Mouse (Mus musculus) spleen, adult 2 months (tissue): ENCODE data around the gene Ces2a. TPM values are rescaled to one million over a fixed set of nuclear protein-coding genes. Genes with fewer than 3 reads are reported as not detected.

Experiments used
- DNase-seq, 2 experiments: peaks; one replicate each; pipeline versions ENCODE4 v3.0.0 to v3.0.0-alpha.2; 2012 to 2021; ENCODE audit warnings: low spot score in 2 of 2, low read depth in 1 of 2
- H3K27ac ChIP-seq: fragments of 200-500 bp; 2 replicates; pipeline ENCODE4 v1.5.1; 2012; ENCODE audit warnings: low read length, inconsistent platforms; ENCODE audit not compliant: insufficient read depth
- H3K27me3 ChIP-seq: fragments of 200-500 bp; 2 replicates; pipeline ENCODE4 v1.6.1; 2012; ENCODE audit warnings: mild to moderate bottlenecking, moderate library complexity, low read length, inconsistent platforms; ENCODE audit not compliant: control insufficient read depth, insufficient read depth
- H3K36me3 ChIP-seq: fragments of 200-500 bp; 2 replicates; pipeline ENCODE4 v1.6.1; 2012; ENCODE audit warnings: mild to moderate bottlenecking, low read length, inconsistent platforms; ENCODE audit not compliant: control insufficient read depth, insufficient read depth
- H3K4me1 ChIP-seq: fragments of 200-500 bp; 2 replicates; pipeline ENCODE4 v1.6.1; 2011; ENCODE audit warnings: inconsistent platforms; ENCODE audit not compliant: control insufficient read depth, insufficient read depth, insufficient read length
- H3K4me3 ChIP-seq: fragments of 200-500 bp; 2 replicates; pipeline ENCODE4 v1.5.1; 2011; ENCODE audit warnings: mild to moderate bottlenecking, inconsistent platforms; ENCODE audit not compliant: insufficient read depth, insufficient read length; ENCODE audit errors: extremely low read depth
- CTCF ChIP-seq: fragments of 200-500 bp; IDR thresholded peaks from 2 replicates; pipeline ENCODE4 v1.5.1; 2011; ENCODE audit warnings: mild to moderate bottlenecking, inconsistent platforms; ENCODE audit not compliant: insufficient read depth, insufficient read length, insufficient replicate concordance; ENCODE audit errors: extremely low read depth
- POLR2A ChIP-seq: fragments of 200-500 bp; IDR thresholded peaks from 2 replicates; pipeline ENCODE4 v1.6.1; 2011; ENCODE audit warnings: low read depth, low read length, inconsistent platforms
- WGBS: fragments of 180-500 bp; shearing (Covaris S2); methylation state at CpG from one replicate; pipeline ENCODE4 v1.1.7; 2018; 5-methylcytosine and 5-hydroxymethylcytosine counted together
- polyA plus RNA-seq: library from polyadenylated mRNA; depleted of rRNA; stranded (reverse); fragments of >200 nt; gene quantifications from 2 replicates; pipeline ENCODE4 v1.2.3, GENCODE M21; 2012; rRNA removed

The Ces2a gene
- polyA plus RNA-seq, 1 experiment = not detected

DNA sequence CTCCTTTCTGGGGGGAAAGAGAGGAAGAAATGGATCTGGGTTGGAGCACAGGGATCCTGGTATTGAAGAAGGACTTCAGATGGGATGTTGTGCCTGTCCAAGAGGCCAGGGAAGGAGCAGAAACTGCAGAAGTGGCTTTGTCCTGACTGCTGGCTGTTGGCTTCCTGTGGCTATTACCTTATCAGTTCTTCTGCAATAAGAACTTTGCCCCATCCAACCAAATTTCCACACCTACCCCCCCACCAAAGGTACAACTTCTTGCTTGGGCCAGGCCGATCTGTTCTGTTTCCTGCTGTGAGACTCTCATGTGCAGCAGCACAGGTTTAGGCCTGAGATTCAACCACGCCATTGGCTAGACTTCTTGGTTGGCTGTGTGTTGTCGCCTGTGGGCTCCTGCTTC is 36.6 kb downstream of the Ces2a start:
- H3K27me3 ChIP-seq = no peaks in the 10 kb centered on the region
- H3K27ac ChIP-seq = no peak overlapping the region
- no peaks in the 10 kb centered on the region for H3K36me3 ChIP-seq
- no peak overlapping the region for H3K4me3 ChIP-seq
- 89% methylated on average over 3 of the region's 3 CpGs for WGBS
- H3K4me1 ChIP-seq = no peaks in the 10 kb centered on the region
- no peak for DNase-seq
- TF ChIP-seq POLR2A (no peak), CTCF (no peak)

DNA sequence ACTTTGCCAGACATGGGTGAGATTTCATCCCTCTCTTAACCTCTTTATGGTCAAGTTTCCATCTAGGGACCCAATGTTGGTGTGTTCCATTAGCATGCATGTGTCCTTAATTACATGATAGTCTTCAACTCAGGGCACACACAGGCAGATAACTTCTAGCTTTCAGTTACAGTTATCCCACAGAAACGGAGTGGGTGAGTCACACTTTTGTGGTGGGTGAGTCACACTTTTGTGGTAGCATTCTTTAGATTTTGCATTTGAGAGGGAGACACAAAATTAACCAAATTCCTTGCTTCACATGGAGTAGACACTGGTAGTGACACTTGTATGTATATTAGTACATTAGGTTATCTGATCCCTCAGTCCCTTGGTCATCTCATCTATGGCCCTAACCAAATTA is 53.2 kb downstream of the Ces2a start:
- no peaks in the 10 kb centered on the region for H3K27me3 ChIP-seq
- 24% methylated on average over 1 of the region's 1 CpGs for WGBS

DNA sequence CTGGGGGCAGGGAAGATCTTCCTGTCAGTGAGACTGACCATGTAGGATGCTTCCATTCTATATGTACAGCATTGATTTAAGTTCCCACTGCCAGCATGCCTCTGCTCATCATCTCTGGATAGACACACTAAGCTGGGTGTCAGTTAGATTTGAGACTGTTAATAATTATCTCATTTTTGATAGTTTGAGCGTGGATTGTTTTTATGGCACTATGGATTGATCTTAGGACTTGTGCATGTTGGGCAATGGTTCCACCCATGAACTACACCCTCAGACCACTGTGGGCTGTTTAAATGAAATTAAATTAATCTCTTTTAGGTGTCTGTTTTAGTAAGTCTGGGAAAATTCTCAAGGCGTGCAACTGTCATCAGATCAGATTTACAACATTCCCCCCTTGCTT is 55.1 kb downstream of the Ces2a start:
- Histone ChIP-seq H3K36me3 (no peaks in the 10 kb centered on the region), H3K27me3 (no peaks in the 10 kb centered on the region), H3K4me3 (no peak overlapping the region), H3K4me1 (no peaks in the 10 kb centered on the region), H3K27ac (no peak overlapping the region)
- TF ChIP-seq CTCF (no peak), POLR2A (no peak)
- 89% methylated on average over 2 of the region's 2 CpGs for WGBS
- DNase-seq = no peak

More for the DNA sequence above, 53.2 kb downstream of the Ces2a start:
- H3K4me1 ChIP-seq = no peaks in the 10 kb centered on the region
- no peak for DNase-seq
- no peak overlapping the region for H3K27ac ChIP-seq
- H3K4me3 ChIP-seq = no peak overlapping the region
- H3K36me3 ChIP-seq = no peaks in the 10 kb centered on the region
- TF ChIP-seq POLR2A (no peak), CTCF (no peak)

DNA sequence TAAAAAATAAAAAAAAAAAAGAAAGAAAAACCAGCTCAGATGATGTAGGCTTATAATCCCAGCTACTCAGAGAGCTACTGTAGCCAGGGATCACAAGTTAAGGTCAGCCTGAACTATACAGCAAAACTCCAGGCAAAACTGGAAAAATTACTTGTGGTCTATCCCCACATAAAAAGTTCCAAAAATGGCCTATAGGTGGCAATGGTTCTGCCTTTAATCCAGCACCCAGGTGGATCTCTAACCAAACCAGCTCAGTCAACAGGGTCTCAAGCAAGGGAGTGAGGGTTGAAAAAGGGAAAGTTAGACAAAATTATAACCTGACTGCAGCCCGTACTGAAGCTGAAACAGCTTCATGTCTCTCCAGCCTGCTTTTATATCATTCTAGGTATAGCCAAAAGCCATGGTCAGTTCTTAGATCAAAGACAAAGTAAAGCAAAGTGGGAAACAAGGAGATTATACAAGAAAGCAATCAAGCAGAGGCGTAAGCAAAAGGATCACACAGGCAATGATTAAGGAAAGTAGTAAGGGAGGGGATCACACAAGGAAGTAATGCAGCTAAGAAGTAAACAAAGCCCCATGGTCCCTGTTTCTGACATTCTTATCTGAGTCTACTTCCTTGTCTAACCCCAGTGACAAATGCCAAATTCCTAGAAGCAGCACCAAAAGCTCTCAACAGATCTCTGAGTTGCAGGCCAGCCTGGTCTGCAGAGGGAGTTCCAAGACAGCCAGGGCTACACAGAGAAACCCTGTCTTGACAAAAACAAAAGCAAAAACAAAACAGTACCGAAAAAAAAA is 56.3 kb downstream of the Ces2a start:
- Histone ChIP-seq H3K27me3 (no peaks in the 10 kb centered on the region), H3K27ac (no peak overlapping the region), H3K4me3 (no peak overlapping the region), H3K4me1 (no peaks in the 10 kb centered on the region), H3K36me3 (no peaks in the 10 kb centered on the region)
- TF ChIP-seq CTCF (no peak), POLR2A (no peak)
- 55% methylated on average over 3 of the region's 3 CpGs for WGBS
- DNase-seq = no peak

Other genes with a start within 250 kb of the Ces2a start
- 0.23 and 0.25 TPM in 2 replicates for gene Terb1, start 224.1 kb upstream of the Ces2a start, polyA plus RNA-seq
- gene Nae1, start 199.4 kb upstream of the Ces2a start, polyA plus RNA-seq = 4.1 and 6.6 TPM in 2 replicates
- 1.4 and 1.9 TPM in 2 replicates for gene Car7, start 199.3 kb upstream of the Ces2a start, polyA plus RNA-seq
- gene Pdp2, start 142.6 kb upstream of the Ces2a start, polyA plus RNA-seq = 2.4 and 2.9 TPM in 2 replicates
- 0.29 TPM in 1 of 2 replicates, not detected in the other for gene Cdh16, start 109.6 kb upstream of the Ces2a start, polyA plus RNA-seq
- gene Rrad, start 102.7 kb upstream of the Ces2a start, polyA plus RNA-seq = 13.1 and 17.2 TPM in 2 replicates
- gene Ciao2b, start 92.0 kb upstream of the Ces2a start, polyA plus RNA-seq = 35.7 and 37.5 TPM in 2 replicates
- gene Ces2b, start 97.6 kb downstream of the Ces2a start, polyA plus RNA-seq = not detected in 2 replicates
- 0.33 and 0.84 TPM in 2 replicates for gene Ces2c, start 113.1 kb downstream of the Ces2a start, polyA plus RNA-seq
- 0.18 and 0.36 TPM in 2 replicates for gene Ces2e, start 192.3 kb downstream of the Ces2a start, polyA plus RNA-seq
- gene Ces2f, start 213.4 kb downstream of the Ces2a start, polyA plus RNA-seq = not detected in 2 replicates
- gene Ces2g, start 227.7 kb downstream of the Ces2a start, polyA plus RNA-seq = 10.1 and 12.0 TPM in 2 replicates